Mouse (Mus musculus) neural tube, embryonic 11.5 days (tissue): Measurements from ENCODE around the gene Crebl2. TPM values are rescaled to one million over a fixed set of nuclear protein-coding genes. Genes with fewer than 3 reads are reported as not detected.

Experiments used
- ATAC-seq: fragments of 200-750 bp; cut with Nextera tagmentation; 2 replicates; pipeline ENCODE4 v1.8.0; 2017; ENCODE audit warnings: moderate number of reproducible peaks, mild to moderate bottlenecking, moderate TSS enrichment, moderate library complexity; ENCODE audit not compliant: insufficient read depth, low FRiP score, low TSS enrichment
- DNase-seq: peaks from one replicate; pipeline ENCODE4 v3.0.0-alpha.2; 2015; ENCODE audit warnings: low spot score
- H3K27ac ChIP-seq: fragments of 300-500 bp; sonication (generic); 2 replicates; pipeline ENCODE4 v1.5.1; 2014; ENCODE audit warnings: low read depth, mild to moderate bottlenecking, low read length
- H3K27me3 ChIP-seq: fragments of 300-500 bp; sonication (generic); 2 replicates; pipeline ENCODE4 v1.6.1; 2014; ENCODE audit warnings: mild to moderate bottlenecking, low read length, mixed read lengths; ENCODE audit not compliant: control insufficient read depth, insufficient read depth
- H3K36me3 ChIP-seq: fragments of 300-500 bp; sonication (generic); 2 replicates; pipeline ENCODE4 v1.6.1; 2014; ENCODE audit warnings: mild to moderate bottlenecking, low read length, moderate library complexity, mixed read lengths; ENCODE audit not compliant: control insufficient read depth, insufficient read depth
- H3K4me1 ChIP-seq: fragments of 300-500 bp; sonication (generic); 2 replicates; pipeline ENCODE4 v1.6.1; 2014; ENCODE audit warnings: low read length, mixed read lengths; ENCODE audit not compliant: control insufficient read depth, insufficient read depth
- H3K4me2 ChIP-seq: fragments of 300-500 bp; sonication (generic); 2 replicates; pipeline ENCODE4 v1.6.1; 2014; ENCODE audit warnings: low read depth, mild to moderate bottlenecking, moderate library complexity
- H3K4me3 ChIP-seq: fragments of 300-500 bp; sonication (generic); 2 replicates; pipeline ENCODE4 v1.5.1; 2014; ENCODE audit warnings: low read depth, low read length
- H3K9ac ChIP-seq: fragments of 300-500 bp; sonication (generic); 2 replicates; pipeline ENCODE4 v1.6.1; 2014; ENCODE audit warnings: mild to moderate bottlenecking, low read length
- H3K9me3 ChIP-seq: fragments of 300-500 bp; sonication (generic); 2 replicates; pipeline ENCODE4 v1.6.1; 2016; ENCODE audit warnings: low read length; ENCODE audit not compliant: control insufficient read depth
- WGBS: fragments of 180-500 bp; shearing (Covaris S2); extraction: QIAGEN DNeasy Blood & Tissue Kit; methylation state at CpG from one replicate; pipeline ENCODE4 v1.1.7; 2014; 5-methylcytosine and 5-hydroxymethylcytosine counted together
- polyA plus RNA-seq: library from polyadenylated mRNA; unstranded; fragments of >200 nt; fragmentation: Nextera tagmentation; extraction: Ambion mirVana; gene quantifications from 2 replicates; pipeline ENCODE4 v1.2.1, GENCODE M21; 2014

The Crebl2 gene
- polyA plus RNA-seq, 1 experiment from 2014 or later: 1.5 TPM

- peak; percentile 5; the same call in 1 of the 2 replicates for ATAC-seq
- no peaks in the 10 kb centered on the region for H3K27me3 ChIP-seq
- H3K9me3 ChIP-seq: no peaks in the 10 kb centered on the region
- no peak for DNase-seq
- no peaks in the 10 kb centered on the region for H3K36me3 ChIP-seq
- H3K9ac ChIP-seq: peak overlapping the region; percentile 70
- H3K4me1 ChIP-seq: peaks cover 11% of the 10 kb centered on the region
- H3K4me3 ChIP-seq: peak overlapping the region; percentile 56
- peak overlapping the region; percentile 58 for H3K4me2 ChIP-seq
- 28% methylated on average over 5 of the region's 5 CpGs for whole genome bisulfite sequencing
- no peak overlapping the region for H3K27ac ChIP-seq
These were observed 57.1 kb downstream of the Crebl2 start for GRCm38 (mm10) chr6:134887008-134887407.

GRCm38 (mm10) chr6:134887711-134888449 is 57.9 kb downstream of the Crebl2 start:
- peak overlapping the region; percentile 56 for H3K4me3 ChIP-seq
- DNase-seq: peak; percentile 87
- H3K36me3 ChIP-seq: no peaks in the 10 kb centered on the region
- ATAC-seq: peak; percentile 91
- H3K9me3 ChIP-seq: no peaks in the 10 kb centered on the region
- peak overlapping the region; percentile 70 for H3K9ac ChIP-seq
- H3K27ac ChIP-seq: peak overlapping the region; percentile 90
- WGBS: 1% methylated on average over 10 of the region's 10 CpGs
- H3K4me2 ChIP-seq: peak overlapping the region; percentile 58
- no peaks in the 10 kb centered on the region for H3K27me3 ChIP-seq
- peaks cover 11% of the 10 kb centered on the region for H3K4me1 ChIP-seq

DNA sequence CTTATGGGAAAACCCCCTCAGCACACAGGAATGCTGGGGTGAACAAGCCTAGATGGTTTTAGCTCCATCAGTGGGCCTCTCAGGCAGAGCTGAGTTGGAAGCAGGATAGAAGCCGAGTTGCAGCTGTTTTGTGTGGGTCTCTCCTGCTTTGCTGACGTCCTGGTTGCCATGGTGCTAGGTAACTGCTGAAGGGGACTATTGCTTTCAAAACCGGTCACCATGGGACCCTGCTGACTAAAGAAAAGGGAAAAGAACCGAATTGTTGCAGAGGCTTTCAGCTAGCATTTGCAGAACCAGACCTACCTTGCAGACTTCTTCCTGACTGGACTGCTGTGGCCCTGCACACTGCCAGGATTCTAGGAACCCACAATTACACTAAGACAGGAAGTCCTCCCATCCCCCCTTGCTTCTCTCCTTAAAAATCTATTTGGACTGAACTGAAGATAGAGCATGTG is 58.6 kb downstream of the Crebl2 start:
- Histone ChIP-seq H3K4me2 (peak overlapping the region; percentile 58), H3K9me3 (no peaks in the 10 kb centered on the region), H3K4me1 (peaks cover 11% of the 10 kb centered on the region), H3K27ac (peak overlapping the region; percentile 90), H3K27me3 (no peaks in the 10 kb centered on the region), H3K4me3 (peak overlapping the region; percentile 14; the same call in 1 of the 2 replicates), H3K36me3 (no peaks in the 10 kb centered on the region), H3K9ac (peak overlapping the region; percentile 36; the same call in 1 of the 2 replicates)
- DNase-seq (peak; percentile 61), ATAC-seq (peak; percentile 70)
- 1% methylated on average over 4 of the region's 4 CpGs for WGBS

DNA sequence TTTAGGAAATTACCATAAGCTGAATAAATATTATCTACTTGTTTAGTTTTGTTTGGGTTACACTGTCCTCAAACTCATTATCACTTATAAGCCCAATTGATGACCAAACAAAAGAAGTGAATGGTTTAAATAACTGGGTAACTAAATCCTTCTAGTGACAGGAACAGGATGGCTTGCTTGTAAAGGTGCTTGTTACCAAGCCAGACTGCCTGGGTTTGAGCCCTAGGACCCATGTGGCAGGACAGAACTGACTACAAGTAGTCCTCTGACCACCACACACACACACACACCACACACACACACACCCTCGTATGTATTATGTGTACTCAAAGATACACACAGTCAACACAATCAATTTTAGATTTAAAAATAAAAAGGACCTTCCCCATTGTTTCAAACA is 59.8 kb downstream of the Crebl2 start:
- 88% methylated on average over 1 of the region's 1 CpGs for WGBS
- Histone ChIP-seq H3K4me2 (no peak overlapping the region), H3K9me3 (no peaks in the 10 kb centered on the region), H3K4me1 (peaks cover 11% of the 10 kb centered on the region), H3K9ac (no peak overlapping the region), H3K36me3 (no peaks in the 10 kb centered on the region), H3K27ac (no peak overlapping the region), H3K27me3 (no peaks in the 10 kb centered on the region), H3K4me3 (no peak overlapping the region)
- DNase-seq (no peak), ATAC-seq (no peak)

DNA sequence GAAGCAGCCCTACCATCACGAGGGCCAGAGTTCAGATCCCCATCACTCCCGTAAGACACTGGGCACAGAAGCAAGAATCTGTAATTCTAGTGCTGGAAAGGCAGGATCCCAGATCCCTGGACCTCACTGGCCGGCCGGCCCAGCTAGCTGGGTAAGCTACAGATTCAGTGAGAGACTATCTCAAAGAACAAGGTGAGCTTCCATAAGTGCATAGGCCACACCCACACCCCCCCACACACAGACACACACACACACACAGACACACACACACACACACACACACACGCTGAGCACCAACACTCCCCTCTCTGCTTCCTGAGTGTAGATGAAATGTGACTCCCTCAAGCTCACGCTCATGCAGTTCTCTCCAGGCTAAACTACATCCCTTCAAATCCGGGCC is 60.5 kb downstream of the Crebl2 start:
- Histone ChIP-seq H3K9me3 (no peaks in the 10 kb centered on the region), H3K36me3 (no peaks in the 10 kb centered on the region), H3K4me3 (no peak overlapping the region), H3K4me1 (peaks cover 11% of the 10 kb centered on the region), H3K27me3 (no peaks in the 10 kb centered on the region), H3K4me2 (no peak overlapping the region), H3K9ac (no peak overlapping the region), H3K27ac (no peak overlapping the region)
- DNase-seq (no peak), ATAC-seq (no peak)
- WGBS: 83% methylated on average over 7 of the region's 7 CpGs

- WGBS: 61% methylated on average over 15 of the region's 15 CpGs
- Histone ChIP-seq H3K36me3 (no peaks in the 10 kb centered on the region), H3K4me3 (peak overlapping the region; percentile 54)
These were observed 66.8 kb downstream of the Crebl2 start for GRCm38 (mm10) chr6:134896570-134897436.

GRCm38 (mm10) chr6:134897443-134898094 is 67.6 kb downstream of the Crebl2 start:
- Histone ChIP-seq H3K4me2 (peak overlapping the region; percentile 49), H3K9ac (peak overlapping the region; percentile 88), H3K36me3 (no peaks in the 10 kb centered on the region), H3K4me3 (peak overlapping the region; percentile 54), H3K9me3 (no peaks in the 10 kb centered on the region), H3K4me1 (peaks cover 6% of the 10 kb centered on the region; the same call in 1 of the 2 replicates), H3K27me3 (no peaks in the 10 kb centered on the region), H3K27ac (peak overlapping the region; percentile 99)
- peak; percentile 91 for ATAC-seq
- under 1% methylated on average over 38 of the region's 38 CpGs for WGBS
- DNase-seq: peak; percentile 98

More at GRCm38 (mm10) chr6:134896570-134897436, 66.8 kb downstream of the Crebl2 start:
- Histone ChIP-seq H3K4me1 (peaks cover 6% of the 10 kb centered on the region; the same call in 1 of the 2 replicates), H3K27ac (no peak overlapping the region), H3K9me3 (no peaks in the 10 kb centered on the region), H3K4me2 (peak overlapping the region; percentile 49), H3K9ac (peak overlapping the region; percentile 88), H3K27me3 (no peaks in the 10 kb centered on the region)
- ATAC-seq (no peak), DNase-seq (no peak)
